Mouse (Mus musculus) hindbrain, embryonic 15.5 days (tissue): ENCODE measurements around the gene Vta1. TPM values are rescaled to one million over a fixed set of nuclear protein-coding genes. Genes with fewer than 3 reads are reported as not detected.

Source experiments
- ATAC-seq: fragments of 200-750 bp; cut with Nextera tagmentation; 2 replicates; pipeline ENCODE4 v1.8.0; 2017; ENCODE audit warnings: low read depth, moderate number of reproducible peaks, moderate TSS enrichment; ENCODE audit not compliant: low FRiP score
- H3K27ac ChIP-seq: fragments of 300-500 bp; sonication (generic); replicated peaks from 2 replicates; pipeline ENCODE4 v1.5.1; 2015; ENCODE audit warnings: mild to moderate bottlenecking, inconsistent platforms
- H3K27me3 ChIP-seq: fragments of 300-500 bp; sonication (generic); 2 replicates; pipeline ENCODE4 v1.6.1; 2015; ENCODE audit warnings: control low read depth, inconsistent platforms
- H3K36me3 ChIP-seq: fragments of 300-500 bp; sonication (generic); 2 replicates; pipeline ENCODE4 v1.6.1; 2015; ENCODE audit warnings: control low read depth, inconsistent platforms
- H3K4me1 ChIP-seq: fragments of 300-500 bp; sonication (generic); replicated peaks from 2 replicates; pipeline ENCODE4 v1.6.1; 2015; ENCODE audit warnings: control low read depth, inconsistent platforms
- H3K4me2 ChIP-seq: fragments of 300-500 bp; sonication (generic); 2 replicates; pipeline ENCODE4 v1.6.1; 2015; ENCODE audit warnings: moderate library complexity, mild to moderate bottlenecking, inconsistent platforms
- H3K4me3 ChIP-seq: fragments of 300-500 bp; sonication (generic); 2 replicates; pipeline ENCODE4 v1.5.1; 2015; ENCODE audit warnings: mild to moderate bottlenecking, inconsistent platforms
- H3K9ac ChIP-seq: fragments of 300-500 bp; sonication (generic); 2 replicates; pipeline ENCODE4 v1.6.1; 2015; ENCODE audit warnings: inconsistent platforms
- H3K9me3 ChIP-seq: fragments of 300-500 bp; sonication (generic); 2 replicates; pipeline ENCODE4 v1.6.1; 2016; ENCODE audit warnings: control low read depth, inconsistent platforms
- WGBS: fragments of 180-500 bp; shearing (Covaris S2); methylation state at CpG from one replicate; pipeline ENCODE4 v1.1.7; 2015; 5-methylcytosine and 5-hydroxymethylcytosine counted together
- polyA plus RNA-seq: library from polyadenylated mRNA; unstranded; fragments of >200 nt; fragmentation: Nextera tagmentation; extraction: Ambion mirVana; gene quantifications from 2 replicates; pipeline ENCODE4 v1.2.1, GENCODE M21; 2015

Vta1 gene
- polyA plus RNA-seq, 1 experiment from 2014 or later, result 190 TPM

- Histone ChIP-seq H3K27me3 (no peaks in the 10 kb centered on the region), H3K36me3 (no peaks in the 10 kb centered on the region), H3K9me3 (no peaks in the 10 kb centered on the region), H3K27ac (no peak overlapping the region), H3K4me2 (no peak overlapping the region), H3K4me1 (no peaks in the 10 kb centered on the region), H3K4me3 (no peak overlapping the region), H3K9ac (no peak overlapping the region)
- ATAC-seq, result no peak
- 77% methylated on average over 1 of the region's 1 CpGs for WGBS
These were observed 65.7 kb downstream of the Vta1 start for GRCm38 (mm10) chr10:14639635-14640034.

GRCm38 (mm10) chr10:14639043-14639442, 66.3 kb downstream of the Vta1 start:
- H3K4me3 ChIP-seq, result no peak overlapping the region
- no peak overlapping the region for H3K4me2 ChIP-seq
- H3K27ac ChIP-seq, result no peak overlapping the region
- no peaks in the 10 kb centered on the region for H3K4me1 ChIP-seq
- H3K9me3 ChIP-seq, result no peaks in the 10 kb centered on the region
- no peaks in the 10 kb centered on the region for H3K36me3 ChIP-seq
- ATAC-seq, result no peak
- 93% methylated on average over 4 of the region's 4 CpGs for WGBS
- H3K27me3 ChIP-seq, result no peaks in the 10 kb centered on the region
- no peak overlapping the region for H3K9ac ChIP-seq

GRCm38 (mm10) chr10:14625706-14626105, 79.7 kb downstream of the Vta1 start:
- no peaks in the 10 kb centered on the region for H3K9me3 ChIP-seq
- no peak overlapping the region for H3K27ac ChIP-seq
- no peaks in the 10 kb centered on the region for H3K4me1 ChIP-seq
- H3K27me3 ChIP-seq, result no peaks in the 10 kb centered on the region
- H3K4me3 ChIP-seq, result no peak overlapping the region
- H3K9ac ChIP-seq, result no peak overlapping the region
- no peak for ATAC-seq
- WGBS, result 93% methylated on average over 1 of the region's 1 CpGs
- no peaks in the 10 kb centered on the region for H3K36me3 ChIP-seq
- no peak overlapping the region for H3K4me2 ChIP-seq

- H3K27ac ChIP-seq, result no peak overlapping the region
- no peak overlapping the region for H3K4me3 ChIP-seq
- WGBS, result 76% methylated on average over 1 of the region's 1 CpGs
- no peak overlapping the region for H3K9ac ChIP-seq
- no peaks in the 10 kb centered on the region for H3K27me3 ChIP-seq
- no peaks in the 10 kb centered on the region for H3K36me3 ChIP-seq
- no peak for ATAC-seq
- H3K4me2 ChIP-seq, result no peak overlapping the region
- no peaks in the 10 kb centered on the region for H3K4me1 ChIP-seq
- H3K9me3 ChIP-seq, result no peaks in the 10 kb centered on the region
These were observed 86.2 kb downstream of the Vta1 start for GRCm38 (mm10) chr10:14619156-14619555.

- Histone ChIP-seq H3K4me2 (no peak overlapping the region), H3K9me3 (no peaks in the 10 kb centered on the region), H3K4me1 (no peaks in the 10 kb centered on the region), H3K9ac (no peak overlapping the region), H3K4me3 (no peak overlapping the region), H3K36me3 (no peaks in the 10 kb centered on the region), H3K27ac (no peak overlapping the region), H3K27me3 (no peaks in the 10 kb centered on the region)
- no peak for ATAC-seq
- 89% methylated on average over 1 of the region's 1 CpGs for WGBS
These were observed 87.1 kb downstream of the Vta1 start for GRCm38 (mm10) chr10:14618301-14618700.

GRCm38 (mm10) chr10:14615441-14615840, 89.9 kb downstream of the Vta1 start:
- H3K4me3 ChIP-seq, result no peak overlapping the region

GRCm38 (mm10) chr10:14607597-14607996, 97.8 kb downstream of the Vta1 start:
- H3K9ac ChIP-seq, result no peak overlapping the region
- no peaks in the 10 kb centered on the region for H3K36me3 ChIP-seq
- H3K4me1 ChIP-seq, result no peaks in the 10 kb centered on the region
- H3K4me3 ChIP-seq, result no peak overlapping the region
- H3K4me2 ChIP-seq, result no peak overlapping the region
- no peak overlapping the region for H3K27ac ChIP-seq
- no peaks in the 10 kb centered on the region for H3K9me3 ChIP-seq
- H3K27me3 ChIP-seq, result no peaks in the 10 kb centered on the region
- 93% methylated on average over 5 of the region's 5 CpGs for WGBS
- ATAC-seq, result no peak

More at GRCm38 (mm10) chr10:14615441-14615840, 89.9 kb downstream of the Vta1 start:
- ATAC-seq, result no peak
- no peaks in the 10 kb centered on the region for H3K9me3 ChIP-seq
- no peak overlapping the region for H3K27ac ChIP-seq
- no peaks in the 10 kb centered on the region for H3K36me3 ChIP-seq
- H3K9ac ChIP-seq, result no peak overlapping the region
- H3K4me2 ChIP-seq, result no peak overlapping the region
- no peaks in the 10 kb centered on the region for H3K27me3 ChIP-seq
- H3K4me1 ChIP-seq, result no peaks in the 10 kb centered on the region

Other genes starting within 250 kb of the Vta1 start
- 1.9 and 2.1 TPM in 2 replicates for gene Adgrg6, start 159.9 kb downstream of the Vta1 start, polyA plus RNA-seq
- 2.9 and 3.2 TPM in 2 replicates for gene Nmbr, start within 50 bp of the Vta1 start, polyA plus RNA-seq
- gene Gje1, start 12.7 kb upstream of the Vta1 start, polyA plus RNA-seq, result not detected in 2 replicates